Mouse (Mus musculus) left cerebral cortex, postnatal 36 days (tissue): Measurements from ENCODE around the gene Rpl37. TPM values are rescaled to one million over a fixed set of nuclear protein-coding genes. Genes with fewer than 3 reads are reported as not detected.
A peak's percentile ranks its signal among the peaks of the same experiment; 100 is the strongest.

Experiments used
- DNase-seq, 2 experiments: peaks; one replicate each; pipeline ENCODE4 v3.0.0; 2021 to 2022; ENCODE audit warnings: low spot score in 2 of 2, mixed read lengths in 1 of 2
- intact Hi-C: fragments of 180-260 bp; cut with DNase I; formaldehyde crosslinking; loops from one replicate; pipeline ENCODE4 v1.15.1; 2025
- total RNA-seq, 2 experiments: library from RNA; stranded (reverse); gene quantifications; 2 replicates each; pipeline ENCODE4 v1.2.3; 2021

Rpl37 gene
- total RNA-seq, 2 experiments from 2014 or later = 257 to 266 TPM

- intact Hi-C loops = loop anchor here (2.0 to 5.0 kb wide), 4 partner anchors 27 to 1564 kb away; partner anchors contain the start of genes Ghr, Rictor, Rpl37 and Ttc33
- DNase-seq = peak; percentile 75 to 78
Measured at GRCm38 (mm10) chr15:5143361-5144020, 27.0 kb downstream of the Rpl37 start, which contains the start of gene Prkaa1. Gene Prkaa1 (plus strand): TSS chr15:5143861.

DNA sequence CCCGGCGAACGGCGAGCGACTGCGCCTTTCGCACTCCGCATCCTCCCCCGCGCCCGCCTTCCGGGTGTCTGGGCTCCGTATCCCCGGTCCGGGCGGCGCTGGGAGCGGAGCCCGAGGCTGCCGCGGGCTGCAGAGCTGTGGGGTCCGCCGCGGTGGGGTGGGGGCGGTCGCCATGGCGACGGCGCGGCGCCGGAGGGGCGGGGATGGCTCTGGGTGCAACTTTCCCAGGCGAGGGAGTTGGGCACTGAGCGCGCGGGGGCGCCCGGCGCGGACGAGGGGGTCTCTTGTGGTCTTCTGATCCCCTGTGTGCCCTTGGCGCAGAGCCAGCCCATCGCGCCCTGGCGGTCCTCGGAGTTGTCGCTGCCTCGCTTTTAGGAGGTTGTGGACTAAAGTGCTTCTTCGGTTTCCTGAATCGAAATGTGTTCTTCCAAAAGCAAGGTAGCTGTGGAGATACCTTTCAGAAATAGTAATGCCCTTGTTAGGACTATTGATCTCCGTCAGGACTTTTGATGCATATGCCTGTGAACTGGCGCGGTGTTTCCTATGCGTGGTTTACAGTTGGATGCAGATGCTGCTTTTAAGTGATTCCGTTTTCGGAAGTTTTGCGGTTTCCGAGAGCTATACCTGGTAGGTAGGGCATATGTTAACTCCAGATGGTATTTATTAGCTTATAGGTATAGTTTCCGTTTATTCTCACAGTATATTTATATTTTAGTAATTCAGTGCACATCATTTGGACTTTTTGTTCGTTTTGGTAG is 27.8 kb downstream of the Rpl37 start:
- intact Hi-C loops = loop anchor here (5.0 kb wide), 3 partner anchors 43 to 1563 kb away; partner anchors contain the start of genes Ghr, Rictor and Ttc33
- DNase-seq = peak in 1 of 2 experiments; percentile 83

DNA sequence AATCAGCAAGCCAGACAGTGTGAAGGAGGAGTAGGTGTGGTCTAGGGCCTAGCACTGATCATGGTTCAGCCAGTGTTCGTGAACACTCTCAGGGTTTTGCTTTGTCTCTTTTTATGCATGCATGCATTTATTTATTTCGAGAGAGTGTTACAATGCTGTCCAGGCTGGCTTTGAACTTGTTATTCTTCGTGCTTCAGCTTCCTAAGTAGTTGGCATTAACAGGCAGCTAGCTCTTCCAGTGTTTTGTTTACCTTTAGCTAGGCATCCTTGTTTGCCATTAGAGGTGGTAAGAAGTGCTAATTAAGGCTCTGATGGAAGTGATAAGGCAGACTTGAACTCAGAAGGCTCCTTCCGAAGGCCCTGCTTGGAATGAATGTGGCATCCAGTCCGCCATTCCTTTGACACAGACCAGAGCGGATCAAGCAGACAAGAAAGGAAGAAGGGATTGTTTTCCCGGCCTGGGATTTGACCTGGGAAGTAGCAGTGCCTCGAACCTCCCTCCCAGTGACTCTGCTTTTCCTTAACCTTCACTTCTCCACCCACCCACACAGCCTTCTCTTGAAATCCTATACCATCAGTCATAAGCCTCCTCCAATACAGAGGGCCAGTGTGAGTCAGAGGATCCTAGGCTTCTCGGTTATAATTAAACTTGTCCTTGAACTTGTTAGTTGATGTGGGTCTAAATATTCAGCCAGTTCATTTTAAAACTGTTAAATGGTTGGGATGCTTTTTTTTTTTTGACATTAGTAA is 28.9 kb downstream of the Rpl37 start:
- intact Hi-C loops = no loop called here
- DNase-seq = no peak

GRCm38 (mm10) chr15:5149187-5149586 is 32.7 kb downstream of the Rpl37 start:
- intact Hi-C loops = no loop called here
- no peak for DNase-seq

GRCm38 (mm10) chr15:5152171-5152570 is 35.7 kb downstream of the Rpl37 start:
- no peak for DNase-seq
- intact Hi-C loops = no loop called here

GRCm38 (mm10) chr15:5154621-5155020 is 38.2 kb downstream of the Rpl37 start:
- intact Hi-C loops = no loop called here
- no peak for DNase-seq

GRCm38 (mm10) chr15:5155093-5155492 is 38.6 kb downstream of the Rpl37 start:
- no peak for DNase-seq
- intact Hi-C loops = no loop called here

- DNase-seq = no peak
- intact Hi-C loops = no loop called here
Measured at GRCm38 (mm10) chr15:5156355-5156754, 39.9 kb downstream of the Rpl37 start.

- intact Hi-C loops = no loop called here
- no peak for DNase-seq
Measured at GRCm38 (mm10) chr15:5157386-5157785, 40.9 kb downstream of the Rpl37 start.

DNA sequence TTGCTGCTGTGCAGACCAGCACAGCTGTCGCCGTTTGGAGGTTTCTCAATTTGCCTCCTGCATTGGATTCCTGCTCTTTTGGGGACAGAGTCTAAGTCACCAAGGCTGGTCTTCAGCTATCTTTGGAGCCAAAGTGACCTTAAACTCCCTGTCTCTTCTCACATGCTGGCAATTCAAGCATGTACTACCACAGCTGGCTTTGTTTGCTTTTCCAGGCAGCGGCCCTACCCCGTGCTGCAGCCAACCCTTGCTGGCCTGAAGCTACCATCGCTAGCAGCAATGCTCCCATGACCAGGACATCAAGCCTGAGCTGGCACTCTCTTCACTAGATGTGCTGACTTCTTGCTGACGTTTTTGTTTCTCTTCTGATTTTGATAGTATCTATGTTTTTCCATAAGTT is 42.4 kb downstream of the Rpl37 start:
- no peak for DNase-seq
- intact Hi-C loops = no loop called here

DNA sequence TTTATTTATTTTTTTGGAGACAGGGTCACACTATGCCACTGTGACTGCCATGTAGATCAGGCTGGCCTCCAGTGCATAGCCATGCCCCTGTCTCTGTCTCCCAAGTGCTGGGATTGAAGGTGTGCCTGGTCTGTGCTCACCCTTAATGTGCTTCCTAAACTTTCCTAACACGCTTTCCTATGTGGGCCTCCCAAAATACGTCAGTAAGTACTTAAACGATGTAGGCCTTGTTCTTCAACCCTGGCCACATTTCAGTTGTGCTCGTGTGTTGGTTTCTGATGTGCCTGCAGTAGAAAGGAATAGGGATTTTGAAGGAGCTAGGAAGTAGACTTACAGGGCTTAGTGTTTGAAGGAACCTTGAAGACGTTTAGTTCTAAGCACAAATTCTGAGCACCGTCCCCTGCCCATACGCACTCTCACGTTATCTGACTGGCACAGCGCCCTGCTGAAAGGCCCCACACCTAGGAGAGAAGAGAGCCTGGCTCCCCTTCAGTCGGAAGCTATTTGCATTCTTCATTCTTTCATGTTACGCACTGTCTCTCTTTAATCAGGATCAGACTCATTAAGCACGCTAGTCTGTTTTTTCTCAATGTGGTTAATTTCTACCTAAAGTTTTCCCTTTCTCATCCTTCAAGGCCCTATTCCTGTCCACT is 48.8 kb downstream of the Rpl37 start:
- intact Hi-C loops = no loop called here

More for the DNA sequence above, 48.8 kb downstream of the Rpl37 start:
- DNase-seq = no peak

Other genes with a start within 250 kb of the Rpl37 start
- gene Mroh2b, start 217.9 kb upstream of the Rpl37 start, total RNA-seq = not detected
- 1 to 10 TPM in 1 of 2 experiments, under 1 TPM in 1; 0.86 to 1.2 TPM for gene C7, start 52.9 kb upstream of the Rpl37 start, total RNA-seq
- gene Card6, start 8.1 kb upstream of the Rpl37 start, total RNA-seq = 1 to 10 TPM; 1.4 to 1.5 TPM
- gene Prkaa1, start 27.2 kb downstream of the Rpl37 start, total RNA-seq = 10 to 100 TPM; 18.9 to 20.5 TPM
- 10 to 100 TPM; 74.3 to 75.4 TPM for gene Ttc33, start 68.9 kb downstream of the Rpl37 start, total RNA-seq
- gene Ptger4, start 127.5 kb downstream of the Rpl37 start, total RNA-seq = 1 to 10 TPM in 1 of 2 experiments, under 1 TPM in 1; 0.82 to 1.1 TPM